Mouse (Mus musculus) liver, adult 2 months (tissue): Measurements from ENCODE around the gene 1810030O07Rik. TPM values are rescaled to one million over a fixed set of nuclear protein-coding genes. Genes with fewer than 3 reads are reported as not detected.
"Not testable (repeated sequence)": the region's sequence is repeated elsewhere in the genome, so short reads cannot be mapped to it uniquely, and the experiment has no call there.

Experiments
- DNase-seq: peaks from one replicate; pipeline ENCODE4 v3.0.0-alpha.2; 2011; ENCODE audit warnings: low read depth, low spot score; ENCODE audit errors: extremely low read depth
- H3K27ac ChIP-seq: fragments of 200-500 bp; replicated peaks from 2 replicates; pipeline ENCODE4 v1.5.1; 2012; ENCODE audit warnings: low read depth, mild to moderate bottlenecking, control low read depth, inconsistent platforms, low read length; ENCODE audit not compliant: insufficient read depth
- H3K27me3 ChIP-seq: fragments of 200-500 bp; 2 replicates; pipeline ENCODE4 v1.6.1; 2012; ENCODE audit warnings: mild to moderate bottlenecking, moderate library complexity, low read length, inconsistent platforms; ENCODE audit not compliant: control insufficient read depth, insufficient read depth
- H3K36me3 ChIP-seq: fragments of 200-500 bp; 2 replicates; pipeline ENCODE4 v1.6.1; 2012; ENCODE audit warnings: low read length, inconsistent platforms; ENCODE audit not compliant: control insufficient read depth, insufficient read depth
- H3K4me1 ChIP-seq: fragments of 200-500 bp; 2 replicates; pipeline ENCODE4 v1.6.1; 2011; ENCODE audit warnings: low read length; ENCODE audit not compliant: control insufficient read depth, insufficient read depth
- H3K4me3 ChIP-seq: fragments of 200-500 bp; 2 replicates; pipeline ENCODE4 v1.5.1; 2011; ENCODE audit warnings: low read depth, mild to moderate bottlenecking, control low read depth, low read length, moderate library complexity; ENCODE audit not compliant: insufficient read depth
- H3K79me2 ChIP-seq: fragments of 200-500 bp; 2 replicates; pipeline ENCODE4 v1.6.1; 2012; ENCODE audit warnings: inconsistent platforms, mild to moderate bottlenecking, low read length, moderate library complexity; ENCODE audit not compliant: control insufficient read depth, insufficient read depth
- H3K9ac ChIP-seq: fragments of 200-500 bp; 2 replicates; pipeline ENCODE4 v1.6.1; 2012; ENCODE audit warnings: low read depth, mild to moderate bottlenecking, control low read depth, inconsistent platforms, low read length
- CTCF ChIP-seq: fragments of 200-500 bp; IDR thresholded peaks from 2 replicates; pipeline ENCODE4 v1.5.1; 2011; ENCODE audit warnings: low read depth, low read length, control low read depth
- POLR2A ChIP-seq: fragments of 200-500 bp; IDR thresholded peaks from 2 replicates; pipeline ENCODE4 v1.6.1; 2011; ENCODE audit warnings: low read length, control low read depth; ENCODE audit not compliant: insufficient read depth; ENCODE audit errors: extremely low read depth
- WGBS: fragments of 180-500 bp; shearing (Covaris S2); methylation state at CpG from one replicate; pipeline ENCODE4 v1.1.7; 2018; 5-methylcytosine and 5-hydroxymethylcytosine counted together
- polyA plus RNA-seq: library from polyadenylated mRNA; depleted of rRNA; stranded (reverse); fragments of >200 nt; gene quantifications from 2 replicates; pipeline ENCODE4 v1.2.3, GENCODE M21; 2012; rRNA removed
- total RNA-seq: library from RNA; depleted of rRNA; stranded (reverse); fragments of >200 nt; gene quantifications from 2 replicates; pipeline ENCODE4 v1.2.3, GENCODE M21; 2014; rRNA removed

Gene 1810030O07Rik
- total and polyA plus RNA-seq, 2 experiments = 3.3 to 4.7 TPM

DNA sequence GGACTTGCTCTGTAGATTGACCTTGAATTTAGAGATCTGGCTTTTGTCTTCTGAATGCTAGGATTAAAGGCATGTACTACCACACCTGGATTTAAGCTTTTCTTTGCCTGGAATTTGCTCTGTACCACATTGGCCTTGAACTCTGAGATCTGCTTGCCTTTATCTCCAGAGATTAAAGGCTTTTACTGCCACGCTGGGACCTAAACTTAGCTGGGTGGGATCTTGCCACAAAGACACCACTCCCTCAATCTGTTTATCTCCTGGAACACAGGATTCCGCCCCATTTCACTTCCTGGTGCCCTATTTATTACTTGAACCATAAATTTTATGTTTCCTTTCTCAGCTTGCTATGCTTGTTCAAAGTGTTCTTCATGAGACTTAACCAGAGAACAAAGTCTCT is 62.3 kb downstream of the 1810030O07Rik start:
- Histone ChIP-seq H3K79me2 (no peaks in the 10 kb centered on the region), H3K4me3 (no peak overlapping the region), H3K9ac (no peak overlapping the region), H3K4me1 (no peaks in the 10 kb centered on the region), H3K36me3 (peaks cover 7% of the 10 kb centered on the region), H3K27ac (no peak overlapping the region), H3K27me3 (no peaks in the 10 kb centered on the region)
- TF ChIP-seq CTCF (no peak), POLR2A (no peak)
- WGBS = 79% methylated on average over 2 of the region's 2 CpGs
- DNase-seq = no peak

DNA sequence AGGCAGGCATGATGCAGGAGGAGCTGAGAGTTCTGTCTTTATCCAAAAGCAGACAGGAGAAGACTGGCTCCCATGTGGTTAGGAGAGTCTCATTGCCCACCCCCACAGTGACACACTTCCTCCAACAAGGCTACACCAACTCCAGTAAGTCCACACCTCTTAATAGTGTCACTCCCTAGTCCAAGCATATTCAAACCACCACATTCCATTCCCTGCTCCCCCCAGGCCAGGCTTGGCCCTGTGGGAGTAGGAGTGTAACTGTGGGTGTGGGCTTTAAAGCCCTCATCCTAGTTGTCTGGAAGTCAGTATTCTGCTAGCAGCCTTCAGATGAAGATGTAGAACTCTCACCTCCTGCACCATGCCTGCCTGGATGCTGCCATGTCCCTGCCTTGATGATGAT is 62.9 kb downstream of the 1810030O07Rik start:
- not testable (repeated sequence) for H3K27ac ChIP-seq, H3K36me3 ChIP-seq

More for the DNA sequence above, 62.9 kb downstream of the 1810030O07Rik start:
- DNase-seq, H3K9ac ChIP-seq, H3K27me3 ChIP-seq, H3K79me2 ChIP-seq, H3K4me1 ChIP-seq, H3K4me3 ChIP-seq: not testable (repeated sequence)

Other genes starting within 250 kb of the 1810030O07Rik start
- gene Atp6ap2, start 85.9 kb downstream of the 1810030O07Rik start, total RNA-seq = 29.8 and 37.2 TPM in 2 replicates
- 8.1 and 9.8 TPM in 2 replicates for gene Atp6ap2, start 85.9 kb downstream of the 1810030O07Rik start, polyA plus RNA-seq
- gene Med14, start 88.4 kb upstream of the 1810030O07Rik start, total RNA-seq = 7.7 and 8.6 TPM in 2 replicates
- 4.2 and 4.4 TPM in 2 replicates for gene Med14, start 88.4 kb upstream of the 1810030O07Rik start, polyA plus RNA-seq